Mouse (Mus musculus): Measurements from ENCODE around the gene Agbl2. TPM values are rescaled to one million over a fixed set of nuclear protein-coding genes. Genes with fewer than 3 reads are reported as not detected.

The Agbl2 gene
- total RNA-seq, 1 experiment: 0.27 TPM

DNA sequence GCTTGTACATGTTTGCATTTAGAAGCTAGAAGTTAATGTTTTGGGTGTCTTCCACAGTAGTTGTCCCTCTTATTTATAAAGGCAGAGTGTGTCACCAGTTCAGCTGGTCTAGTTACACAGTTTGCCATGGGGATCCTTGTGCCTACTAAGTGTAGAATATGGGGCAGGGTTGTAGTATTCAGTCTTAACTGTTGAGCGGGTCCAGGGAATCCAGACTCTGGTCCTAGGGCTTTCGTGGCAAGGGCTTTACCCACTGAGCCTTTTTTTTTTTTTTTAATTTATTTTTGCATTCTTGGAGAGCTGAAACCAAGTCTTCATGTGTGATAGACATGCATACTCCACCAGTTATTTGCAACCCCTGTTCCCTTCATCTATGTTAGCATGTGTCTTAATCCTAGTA, 79.0 kb downstream of the Agbl2 start:
- no peak for DNase-seq (ENCODE audit: low read depth, low spot score)
- Histone ChIP-seq H3K9ac (ENCODE audit: insufficient read depth, low read depth, low read length, poor library complexity, severe bottlenecking) (no peak overlapping the region), H3K36me3 (ENCODE audit: control insufficient read depth, insufficient read depth, low read length, poor library complexity, severe bottlenecking) (peaks cover 26% of the 10 kb centered on the region), H3K4me3 (ENCODE audit: insufficient read depth in 1 of 2, low read depth in 1 of 2, low read length in 2 of 2, poor library complexity in 1 of 2, severe bottlenecking in 1 of 2) (no peak overlapping the region), H3K9me3 (ENCODE audit: control insufficient read depth, insufficient read depth, low read depth, low read length) (no peaks in the 10 kb centered on the region), H3K27ac (ENCODE audit: insufficient read depth, low read depth, low read length, poor library complexity, severe bottlenecking) (no peak overlapping the region), H3K4me1 (ENCODE audit: control insufficient read depth in 2 of 2, insufficient read depth in 2 of 2, low read length in 2 of 2, poor library complexity in 1 of 2) (no peaks in the 10 kb centered on the region)
- in situ Hi-C loops (cut with MboI; ENCODE audit: low sequenced_read_pairs in 2 of 2, unreplicated experiment in 2 of 2): no loop called here
- TF ChIP-seq CHD2 (IDR thresholded peaks at IDR 0.05; ENCODE audit: low read depth, low read length) (no peak), ZNF384 (IDR thresholded peaks at IDR 0.05; ENCODE audit: low read depth, low read length) (no peak), HCFC1 (IDR thresholded peaks at IDR 0.05; ENCODE audit: borderline replicate concordance, insufficient read depth, low read length) (no peak)

DNA sequence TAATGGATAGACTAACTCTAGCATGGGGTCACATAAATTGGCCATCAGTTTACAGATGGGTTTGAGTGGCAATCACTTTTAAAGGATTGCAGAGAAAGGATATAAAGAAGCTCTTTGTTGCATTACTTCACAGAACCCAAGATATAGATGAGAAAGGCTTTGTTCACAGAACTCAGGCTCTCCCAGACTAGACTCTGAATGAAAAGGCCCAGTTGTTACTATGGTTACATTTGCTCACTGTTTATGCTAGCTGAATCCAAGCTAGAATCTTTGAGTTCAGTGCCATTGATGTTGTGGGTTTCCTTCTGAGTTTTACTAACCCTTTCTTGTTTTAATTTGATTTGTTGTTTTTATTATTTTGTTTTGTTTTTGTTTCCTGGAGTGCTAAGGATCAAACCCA, 81.7 kb downstream of the Agbl2 start:
- Histone ChIP-seq H3K9ac (ENCODE audit: insufficient read depth, low read depth, low read length, poor library complexity, severe bottlenecking) (no peak overlapping the region), H3K4me1 (ENCODE audit: control insufficient read depth in 2 of 2, insufficient read depth in 2 of 2, low read length in 2 of 2, poor library complexity in 1 of 2) (no peaks in the 10 kb centered on the region), H3K27ac (ENCODE audit: insufficient read depth, low read depth, low read length, poor library complexity, severe bottlenecking) (no peak overlapping the region), H3K36me3 (ENCODE audit: control insufficient read depth, insufficient read depth, low read length, poor library complexity, severe bottlenecking) (peaks cover 28% of the 10 kb centered on the region), H3K9me3 (ENCODE audit: control insufficient read depth, insufficient read depth, low read depth, low read length) (no peaks in the 10 kb centered on the region), H3K4me3 (ENCODE audit: insufficient read depth in 1 of 2, low read depth in 1 of 2, low read length in 2 of 2, poor library complexity in 1 of 2, severe bottlenecking in 1 of 2) (no peak overlapping the region)
- DNase-seq (ENCODE audit: low read depth, low spot score): no peak
- in situ Hi-C loops (cut with MboI; ENCODE audit: low sequenced_read_pairs in 2 of 2, unreplicated experiment in 2 of 2): no loop called here
- TF ChIP-seq HCFC1 (IDR thresholded peaks at IDR 0.05; ENCODE audit: borderline replicate concordance, insufficient read depth, low read length) (no peak), ZC3H11A (IDR thresholded peaks at IDR 0.05; ENCODE audit: borderline replicate concordance, low read depth, low read length) (no peak), CHD2 (IDR thresholded peaks at IDR 0.05; ENCODE audit: low read depth, low read length) (no peak), ZNF384 (IDR thresholded peaks at IDR 0.05; ENCODE audit: low read depth, low read length) (no peak), MAFK (IDR thresholded peaks at IDR 0.05; ENCODE audit: insufficient read depth, low read depth, low read length) (no peak)

DNA sequence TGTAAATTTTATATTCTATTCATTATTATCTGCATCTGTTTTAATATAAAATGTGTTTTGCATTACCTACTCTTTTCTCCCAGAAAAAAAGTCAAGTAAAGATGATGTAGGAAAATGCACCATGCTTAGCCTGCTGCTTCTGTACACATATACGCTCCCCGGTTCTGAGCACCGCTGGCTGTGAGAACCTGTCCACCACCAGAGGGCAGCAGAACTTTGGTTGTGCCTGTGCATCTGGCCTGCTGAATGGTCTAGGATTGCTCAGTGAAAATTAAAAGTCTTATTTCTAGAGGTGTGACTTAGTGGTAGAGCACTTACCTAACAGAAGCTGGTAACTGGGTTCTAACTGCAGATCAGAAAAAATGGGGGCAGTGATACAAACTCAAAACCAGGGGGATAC, 84.0 kb downstream of the Agbl2 start:
- H3K4me3 ChIP-seq (ENCODE audit: insufficient read depth in 1 of 2, low read depth in 1 of 2, low read length in 2 of 2, poor library complexity in 1 of 2, severe bottlenecking in 1 of 2): no peak overlapping the region
- no peaks in the 10 kb centered on the region for H3K9me3 ChIP-seq (ENCODE audit: control insufficient read depth, insufficient read depth, low read depth, low read length)
- no peaks in the 10 kb centered on the region for H3K4me1 ChIP-seq (ENCODE audit: control insufficient read depth in 2 of 2, insufficient read depth in 2 of 2, low read length in 2 of 2, poor library complexity in 1 of 2)
- in situ Hi-C loops (cut with MboI; ENCODE audit: low sequenced_read_pairs in 2 of 2, unreplicated experiment in 2 of 2): no loop called here
- H3K27ac ChIP-seq (ENCODE audit: insufficient read depth, low read depth, low read length, poor library complexity, severe bottlenecking): no peak overlapping the region
- TF ChIP-seq CHD2 (IDR thresholded peaks at IDR 0.05; ENCODE audit: low read depth, low read length) (no peak), ZC3H11A (IDR thresholded peaks at IDR 0.05; ENCODE audit: borderline replicate concordance, low read depth, low read length) (no peak), ZNF384 (IDR thresholded peaks at IDR 0.05; ENCODE audit: low read depth, low read length) (no peak), HCFC1 (IDR thresholded peaks at IDR 0.05; ENCODE audit: borderline replicate concordance, insufficient read depth, low read length) (no peak), MAFK (IDR thresholded peaks at IDR 0.05; ENCODE audit: insufficient read depth, low read depth, low read length) (no peak)
- H3K36me3 ChIP-seq (ENCODE audit: control insufficient read depth, insufficient read depth, low read length, poor library complexity, severe bottlenecking): peaks cover 19% of the 10 kb centered on the region
- H3K9ac ChIP-seq (ENCODE audit: insufficient read depth, low read depth, low read length, poor library complexity, severe bottlenecking): no peak overlapping the region
- peak; percentile 47 for DNase-seq (ENCODE audit: low read depth, low spot score)

DNA sequence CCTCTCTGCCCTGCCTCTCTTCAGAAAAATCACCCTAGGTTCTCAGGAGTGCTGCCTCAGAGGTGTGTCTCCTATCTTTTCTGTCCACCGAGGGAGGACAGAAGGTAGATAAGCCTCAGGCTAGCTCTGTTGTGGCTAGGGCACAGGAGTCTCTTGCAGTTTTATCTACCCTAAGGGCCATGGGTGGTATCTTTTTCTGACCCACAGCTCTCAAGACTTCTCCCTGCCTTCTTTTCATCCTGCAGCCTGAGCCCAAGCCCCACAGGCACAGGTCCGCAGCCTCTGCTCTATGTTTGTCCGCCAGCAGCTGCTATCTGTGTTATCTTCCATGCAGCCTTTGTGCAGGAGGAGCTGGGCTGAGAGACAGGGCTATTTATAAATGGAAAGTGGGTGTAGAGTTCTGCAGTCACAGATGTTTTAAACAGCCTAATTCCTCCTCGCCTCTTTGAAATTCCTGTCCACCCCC, 87.6 kb downstream of the Agbl2 start:
- Histone ChIP-seq H3K36me3 (ENCODE audit: control insufficient read depth, insufficient read depth, low read length, poor library complexity, severe bottlenecking) (peaks cover 10% of the 10 kb centered on the region), H3K4me3 (ENCODE audit: insufficient read depth in 1 of 2, low read depth in 1 of 2, low read length in 2 of 2, poor library complexity in 1 of 2, severe bottlenecking in 1 of 2) (no peak overlapping the region), H3K4me1 (ENCODE audit: control insufficient read depth in 2 of 2, insufficient read depth in 2 of 2, low read length in 2 of 2, poor library complexity in 1 of 2) (no peaks in the 10 kb centered on the region), H3K9ac (ENCODE audit: insufficient read depth, low read depth, low read length, poor library complexity, severe bottlenecking) (no peak overlapping the region), H3K9me3 (ENCODE audit: control insufficient read depth, insufficient read depth, low read depth, low read length) (no peaks in the 10 kb centered on the region), H3K27ac (ENCODE audit: insufficient read depth, low read depth, low read length, poor library complexity, severe bottlenecking) (no peak overlapping the region)
- no peak for DNase-seq (ENCODE audit: low read depth, low spot score)
- in situ Hi-C loops (cut with MboI; ENCODE audit: low sequenced_read_pairs in 2 of 2, unreplicated experiment in 2 of 2): no loop called here
- TF ChIP-seq HCFC1 (IDR thresholded peaks at IDR 0.05; ENCODE audit: borderline replicate concordance, insufficient read depth, low read length): no peak
- no peak for TF ChIP-seq ZC3H11A (IDR thresholded peaks at IDR 0.05; ENCODE audit: borderline replicate concordance, low read depth, low read length)
- no peak for TF ChIP-seq MAFK (IDR thresholded peaks at IDR 0.05; ENCODE audit: insufficient read depth, low read depth, low read length)
- no peak for TF ChIP-seq CHD2 (IDR thresholded peaks at IDR 0.05; ENCODE audit: low read depth, low read length)
- no peak for TF ChIP-seq ZNF384 (IDR thresholded peaks at IDR 0.05; ENCODE audit: low read depth, low read length)

Data from ES-E14 (cell line).